Comparison of ENCODE assay signal across 9 mouse cellular contexts in the genomic region with DNA sequence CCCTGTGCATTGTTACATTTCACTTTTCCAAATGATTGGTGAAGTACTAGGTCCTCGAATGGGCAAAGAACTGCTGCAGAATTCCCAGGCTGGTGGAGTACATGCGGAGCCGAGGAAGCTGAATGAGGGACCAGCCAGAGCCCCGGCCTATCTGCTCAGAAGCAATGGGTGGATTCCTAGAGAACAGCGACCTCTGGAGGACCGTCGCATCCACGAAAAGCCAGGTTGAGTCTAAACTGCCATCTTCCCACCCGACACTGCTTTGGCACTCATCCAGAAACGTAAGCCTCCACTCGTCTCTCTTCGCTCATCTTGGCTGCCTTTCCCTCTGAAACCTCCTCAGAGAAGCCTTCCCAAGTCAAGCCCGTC. TPM values are rescaled to one million over a fixed set of nuclear protein-coding genes. Genes with fewer than 3 reads are reported as not detected.
DNase-seq lines count a peak whose midpoint lies in the region; ATAC-seq and TF ChIP-seq lines count a peak whose summit lies in the region.
"Had no signal": no experiment of that assay in that cellular context is flagged by ENCODE, and none has a peak within 500 bp of the region (broad histone marks: within the 10 kb centered on the region; RNA-seq: fewer than 3 reads in every experiment).

No protein-coding gene starts in this region.

- peaks cover 91% of the 10 kb centered on the region for H3K27me3 ChIP-seq in liver, embryonic 12.5 days (replicated peaks)
- peaks cover 93% of the 10 kb centered on the region for H3K27me3 ChIP-seq in embryonic facial prominence, embryonic 13.5 days
- H3K27me3 ChIP-seq in hindbrain, postnatal 0 days (ENCODE audit: insufficient read depth, low read length): peaks cover 84% of the 10 kb centered on the region

- H3K4me1 ChIP-seq in liver, embryonic 12.5 days: peaks cover 12% of the 10 kb centered on the region
- H3K4me1 ChIP-seq in embryonic facial prominence, embryonic 13.5 days: peaks cover 18% of the 10 kb centered on the region
- H3K4me1 ChIP-seq in hindbrain, postnatal 0 days (ENCODE audit: insufficient read depth, low read length): no peaks in the 10 kb centered on the region

- H3K27ac ChIP-seq in liver, embryonic 12.5 days: no peak overlapping the region
- H3K27ac ChIP-seq in embryonic facial prominence, embryonic 13.5 days: no peak overlapping the region
- no peak overlapping the region for H3K27ac ChIP-seq in hindbrain, postnatal 0 days
- H3K27ac ChIP-seq: limb, embryonic 15.5 days had no signal

- H3K4me3 ChIP-seq in liver, embryonic 12.5 days: no peak overlapping the region
- H3K4me3 ChIP-seq in embryonic facial prominence, embryonic 13.5 days: no peak overlapping the region
- H3K4me3 ChIP-seq in hindbrain, postnatal 0 days (ENCODE audit: low read length): no peak overlapping the region
- H3K4me3 ChIP-seq: limb, embryonic 15.5 days had no signal

- H3K9ac ChIP-seq in liver, embryonic 12.5 days: no peak overlapping the region
- H3K9ac ChIP-seq in embryonic facial prominence, embryonic 13.5 days: no peak overlapping the region
- no peak overlapping the region for H3K9ac ChIP-seq in hindbrain, postnatal 0 days (replicated peaks; ENCODE audit: low read length)
- H3K9ac ChIP-seq: limb, embryonic 15.5 days had no signal

- no peaks in the 10 kb centered on the region for H3K9me3 ChIP-seq in liver, embryonic 12.5 days (replicated peaks)
- H3K9me3 ChIP-seq in embryonic facial prominence, embryonic 13.5 days: no peaks in the 10 kb centered on the region
- no peaks in the 10 kb centered on the region for H3K9me3 ChIP-seq in hindbrain, postnatal 0 days (ENCODE audit: low read length)
- H3K9me3 ChIP-seq: limb, embryonic 15.5 days had no signal

- WGBS in liver, embryonic 12.5 days (ENCODE audit: insufficient replicate concordance): 3% methylated on average over 13 of the region's 13 CpGs
- WGBS in embryonic facial prominence, embryonic 13.5 days: 3% methylated on average over 13 of the region's 13 CpGs
- WGBS in hindbrain, postnatal 0 days: 3% methylated on average over 13 of the region's 13 CpGs

- no peaks in the 10 kb centered on the region for H3K36me3 ChIP-seq in liver, embryonic 12.5 days
- no peaks in the 10 kb centered on the region for H3K36me3 ChIP-seq in embryonic facial prominence, embryonic 13.5 days
- H3K36me3 ChIP-seq in hindbrain, postnatal 0 days (ENCODE audit: insufficient read depth, low read length): no peaks in the 10 kb centered on the region
- H3K36me3 ChIP-seq: limb, embryonic 15.5 days had no signal

- no peak overlapping the region for H3K4me2 ChIP-seq in liver, embryonic 12.5 days
- H3K4me2 ChIP-seq in embryonic facial prominence, embryonic 13.5 days: peak overlapping the region; percentile 9; the same call in 1 of the 2 replicates
- no peak overlapping the region for H3K4me2 ChIP-seq in hindbrain, postnatal 0 days (ENCODE audit: low read depth, low read length)
- H3K4me2 ChIP-seq: limb, embryonic 15.5 days had no signal

- ATAC-seq in liver, embryonic 12.5 days: no peak
- ATAC-seq in embryonic facial prominence, embryonic 13.5 days (ENCODE audit: insufficient number of reproducible peaks, insufficient read depth, low FRiP score, low TSS enrichment, low read depth): 0 out of 2 replicates have a peak, but pooled peaks have one; percentile 6
- ATAC-seq in hindbrain, postnatal 0 days: peak; percentile 43; the same call in 1 of the 2 replicates
- no peak for ATAC-seq in megakaryocyte-erythroid progenitor cell, adult 5-6 weeks (replicated peaks; ENCODE audit: low FRiP score, low TSS enrichment, poor library complexity, severe bottlenecking)

- TF ChIP-seq CTCF in hindbrain, postnatal 0 days (IDR thresholded peaks at IDR 0.05; ENCODE audit: low read depth): peak; percentile 78

- peak; percentile 55 for DNase-seq in liver
- peak; percentile 46 for DNase-seq in adrenal gland, adult 8-10 months
- DNase-seq in hindbrain, postnatal 0 days (ENCODE audit: low spot score): peak; percentile 82
- DNase-seq in lung, adult 18-20 months: peak; percentile 38 to 51
- peak; percentile 56 for DNase-seq in retina, postnatal 7 days (ENCODE audit: low read depth, low spot score)

RNA-seq across cellular contexts. Expression of gene Foxd2, which starts 4.9 kb away (rescaled TPM):
- polyA plus RNA-seq in liver, embryonic 12.5 days (2016; fragmentation: Nextera tagmentation; extraction: Ambion mirVana): 0.11 and 0.16 TPM in 2 replicates
- total RNA-seq in adrenal gland, adult 8-10 months (2022): 1 to 10 TPM; 2.0 to 4.2 (median 3.1) TPM
- polyA plus RNA-seq in embryonic facial prominence, embryonic 13.5 days (2015; fragmentation: Nextera tagmentation; extraction: Ambion mirVana): 1.8 and 2.0 TPM in 2 replicates
- 0.90 and 1.8 TPM in 2 replicates for total RNA-seq in hindbrain, postnatal 0 days (2014; rRNA removed)
- 0.16 and 0.30 TPM in 2 replicates for polyA plus RNA-seq in hindbrain, postnatal 0 days (2015; fragmentation: Nextera tagmentation; extraction: Ambion mirVana)
- 0.09 and 0.27 TPM in 2 replicates for total RNA-seq in megakaryocyte-erythroid progenitor cell, adult 5-6 weeks (2014; fragmentation: Nextera tagmentation)
- total RNA-seq in megakaryocyte-erythroid progenitor cell, adult 5-6 weeks (2017): 1.2 TPM in 1 of 2 replicates, not detected in the other

RNA-seq across cellular contexts. Expression of gene Foxe3, which starts 12.2 kb away (rescaled TPM):
- not detected in 2 replicates for polyA plus RNA-seq in liver, embryonic 12.5 days (2016; fragmentation: Nextera tagmentation; extraction: Ambion mirVana)
- total RNA-seq in adrenal gland, adult 8-10 months (2022): under 1 TPM in 2 of 4 experiments, not detected in 2; 0.43 to 0.45 TPM
- not detected in 2 replicates for polyA plus RNA-seq in embryonic facial prominence, embryonic 13.5 days (2015; fragmentation: Nextera tagmentation; extraction: Ambion mirVana)
- total RNA-seq in hindbrain, postnatal 0 days (2014; rRNA removed): not detected in 2 replicates
- not detected in 2 replicates for polyA plus RNA-seq in hindbrain, postnatal 0 days (2015; fragmentation: Nextera tagmentation; extraction: Ambion mirVana)
- not detected in 2 replicates for total RNA-seq in megakaryocyte-erythroid progenitor cell, adult 5-6 weeks (2014; fragmentation: Nextera tagmentation)
- total RNA-seq in megakaryocyte-erythroid progenitor cell, adult 5-6 weeks (2017): not detected in 2 replicates
- polyA plus RNA-seq: limb, embryonic 15.5 days had no signal

Comparison
In these comparisons a context has a peak if more than half of its experiments do, and no peak if none do; other contexts are left out.
1. ATAC-seq: peak in embryonic facial prominence, embryonic 13.5 days (single experiment) and hindbrain, postnatal 0 days (single experiment); none in liver, embryonic 12.5 days (single experiment) and megakaryocyte-erythroid progenitor cell, adult 5-6 weeks (single experiment).
2. Peak in every context shown above with its lines, with median percentiles within 50 percentile points of each other: DNase-seq.